Mouse (Mus musculus) forebrain, postnatal 0 days (tissue): Measurements from ENCODE around the gene Zfp968. TPM values are rescaled to one million over a fixed set of nuclear protein-coding genes. Genes with fewer than 3 reads are reported as not detected.
"Not testable (repeated sequence)": the region's sequence is repeated elsewhere in the genome, so short reads cannot be mapped to it uniquely, and the experiment has no call there.

Source experiments
- ATAC-seq: fragments of 200-750 bp; cut with Nextera tagmentation; 2 replicates; pipeline ENCODE4 v1.8.0; 2017; ENCODE audit warnings: mild to moderate bottlenecking, moderate library complexity
- DNase-seq: peaks from one replicate; pipeline ENCODE4 v3.0.0-alpha.2; 2015
- H3K27ac ChIP-seq: fragments of 300-500 bp; sonication (generic); 2 replicates; pipeline ENCODE4 v1.5.1; 2014; ENCODE audit warnings: low read depth, mild to moderate bottlenecking, antibody characterized with exemption, low read length, moderate library complexity, mixed read lengths
- H3K27me3 ChIP-seq: fragments of 300-500 bp; sonication (generic); 2 replicates; pipeline ENCODE4 v1.6.1; 2014; ENCODE audit warnings: mild to moderate bottlenecking, low read length, mixed read lengths; ENCODE audit not compliant: insufficient read depth
- H3K36me3 ChIP-seq: fragments of 300-500 bp; sonication (generic); 2 replicates; pipeline ENCODE4 v1.6.1; 2014; ENCODE audit warnings: mild to moderate bottlenecking, moderate library complexity; ENCODE audit not compliant: insufficient read depth
- H3K4me1 ChIP-seq: fragments of 300-500 bp; sonication (generic); 2 replicates; pipeline ENCODE4 v1.6.1; 2014; ENCODE audit warnings: antibody characterized with exemption; ENCODE audit not compliant: insufficient read depth
- H3K4me2 ChIP-seq: fragments of 300-500 bp; sonication (generic); 2 replicates; pipeline ENCODE4 v1.6.1; 2014; ENCODE audit warnings: low read depth, mild to moderate bottlenecking, moderate library complexity
- H3K4me3 ChIP-seq: fragments of 300-500 bp; sonication (generic); 2 replicates; pipeline ENCODE4 v1.5.1; 2014; ENCODE audit warnings: low read depth, low read length, mixed read lengths
- H3K9ac ChIP-seq: fragments of 300-500 bp; sonication (generic); 2 replicates; pipeline ENCODE4 v1.6.1; 2014; ENCODE audit warnings: mild to moderate bottlenecking
- H3K9me3 ChIP-seq: fragments of 300-500 bp; sonication (generic); 2 replicates; pipeline ENCODE4 v1.6.1; 2016; ENCODE audit warnings: low read length
- WGBS: fragments of 180-500 bp; shearing (Covaris S2); extraction: QIAGEN DNeasy Blood & Tissue Kit; methylation state at CpG from one replicate; pipeline ENCODE4 v1.1.7; 2014; 5-methylcytosine and 5-hydroxymethylcytosine counted together
- polyA plus RNA-seq: library from polyadenylated mRNA; unstranded; fragments of >200 nt; fragmentation: Nextera tagmentation; extraction: Ambion mirVana; gene quantifications from 2 replicates; pipeline ENCODE4 v1.2.1, GENCODE M21; 2015
- total RNA-seq: library from RNA; depleted of rRNA; stranded (reverse); fragments of >200 nt; gene quantifications from 2 replicates; pipeline ENCODE4 v1.2.3, GENCODE M21; 2014; rRNA removed

The Zfp968 gene
- total RNA-seq, result 5.9 and 6.6 TPM in 2 replicates
- polyA plus RNA-seq, result 3.8 and 5.7 TPM in 2 replicates

- H3K27ac ChIP-seq, H3K4me1 ChIP-seq, H3K27me3 ChIP-seq, H3K4me3 ChIP-seq, H3K4me2 ChIP-seq, ATAC-seq, H3K36me3 ChIP-seq, H3K9me3 ChIP-seq, DNase-seq, H3K9ac ChIP-seq: not testable (repeated sequence)
- WGBS, result no CpG with 5 or more reads among the region's 6 CpGs
Measured at GRCm38 (mm10) chr2:175372136-175372535, at the start of gene Zfp968. Gene Zfp968, plus strand, starts transcription at chr2:175372436.

- WGBS, result no CpG with 5 or more reads among the region's 8 CpGs
Measured at GRCm38 (mm10) chr2:175338097-175338496, 34.1 kb upstream of the Zfp968 start, which contains the start of gene Gm4631. Gene Gm4631, minus strand, starts transcription at chr2:175338197.

More at GRCm38 (mm10) chr2:175338097-175338496, 34.1 kb upstream of the Zfp968 start, which contains the start of gene Gm4631:
- H3K9me3 ChIP-seq, ATAC-seq, H3K4me2 ChIP-seq, H3K27ac ChIP-seq, DNase-seq, H3K27me3 ChIP-seq, H3K4me1 ChIP-seq, H3K4me3 ChIP-seq, H3K9ac ChIP-seq, H3K36me3 ChIP-seq: not testable (repeated sequence)

Other genes starting within 250 kb of the Zfp968 start
- 13.8 and 15.5 TPM in 2 replicates for gene Gm14399, start 230.4 kb upstream of the Zfp968 start, total RNA-seq
- gene Gm14399, start 230.4 kb upstream of the Zfp968 start, polyA plus RNA-seq, result 4.0 and 4.2 TPM in 2 replicates
- 1.7 and 2.6 TPM in 2 replicates for gene Gm14443, start 196.6 kb upstream of the Zfp968 start, total RNA-seq
- gene Gm14443, start 196.6 kb upstream of the Zfp968 start, polyA plus RNA-seq, result 0.62 and 0.65 TPM in 2 replicates
- gene Gm14391, start 165.5 kb upstream of the Zfp968 start, total RNA-seq, result 18.0 and 22.0 TPM in 2 replicates
- 7.4 and 10.5 TPM in 2 replicates for gene Gm14391, start 165.5 kb upstream of the Zfp968 start, polyA plus RNA-seq
- not detected in 2 replicates for gene Gm14440, start 97.3 kb upstream of the Zfp968 start, total RNA-seq
- gene Gm14440, start 97.3 kb upstream of the Zfp968 start, polyA plus RNA-seq, result not detected in 2 replicates
- gene Gm4631, start 34.2 kb upstream of the Zfp968 start, total RNA-seq, result 14.5 and 18.9 TPM in 2 replicates
- 4.7 and 7.8 TPM in 2 replicates for gene Gm4631, start 34.2 kb upstream of the Zfp968 start, polyA plus RNA-seq
- gene Gm4724, start 63.4 kb downstream of the Zfp968 start, total RNA-seq, result 7.1 and 10.7 TPM in 2 replicates
- 30.1 and 32.0 TPM in 2 replicates for gene Gm4724, start 63.4 kb downstream of the Zfp968 start, polyA plus RNA-seq
- gene Zfp965, start 97.5 kb downstream of the Zfp968 start, total RNA-seq, result 5.8 and 17.1 TPM in 2 replicates
- 8.7 and 9.8 TPM in 2 replicates for gene Zfp965, start 97.5 kb downstream of the Zfp968 start, polyA plus RNA-seq